Mouse (Mus musculus) cerebellum, adult 2 months (tissue): ENCODE data around the gene Klhdc7b.

Experiments used
- CTCF ChIP-seq: fragments of 200-500 bp; IDR thresholded peaks from 2 replicates; pipeline ENCODE4 v1.5.1; 2011; ENCODE audit warnings: low read depth, mild to moderate bottlenecking, control low read depth, low read length, moderate library complexity, borderline replicate concordance; ENCODE audit not compliant: insufficient read depth
- POLR2A ChIP-seq: fragments of 200-500 bp; IDR thresholded peaks from 2 replicates; pipeline ENCODE4 v1.6.1; 2011; ENCODE audit warnings: low read length, control low read depth, borderline replicate concordance; ENCODE audit not compliant: insufficient read depth

- TF ChIP-seq POLR2A (no peak), CTCF (no peak)
Measured at GRCm38 (mm10) chr15:89341678-89342077, 43.0 kb upstream of the Klhdc7b start.
